Mouse (Mus musculus) central nervous system, embryonic 18 days (tissue): ENCODE results near the gene Gpr1. TPM values are rescaled to one million over a fixed set of nuclear protein-coding genes. Genes with fewer than 3 reads are reported as not detected.

Source experiments
- polyA plus RNA-seq: library from polyadenylated mRNA; depleted of rRNA; stranded (reverse); fragments of >200 nt; gene quantifications from 2 replicates; pipeline ENCODE4 v1.2.3, GENCODE M21; 2012; rRNA removed

Gene Gpr1
- polyA plus RNA-seq, result 0.70 and 0.89 TPM in 2 replicates

DNA sequence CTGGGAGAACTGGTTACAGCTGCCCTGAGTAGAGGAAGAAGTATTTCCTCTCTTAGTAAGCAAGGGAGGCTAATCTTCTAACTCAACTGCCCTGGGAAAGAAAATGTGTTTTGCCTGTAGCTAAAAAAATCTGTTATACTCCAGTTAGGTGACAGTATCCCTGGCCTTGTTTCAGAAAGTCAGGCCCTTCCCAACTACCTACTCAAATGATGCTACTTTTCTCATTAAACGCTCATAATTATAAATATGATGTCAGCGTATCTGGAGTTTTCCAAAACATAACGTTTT, at the start of gene Gpr1:
TSS of gene Gpr1 (minus strand) at position 273 of the 288 bp plus-strand sequence.

DNA sequence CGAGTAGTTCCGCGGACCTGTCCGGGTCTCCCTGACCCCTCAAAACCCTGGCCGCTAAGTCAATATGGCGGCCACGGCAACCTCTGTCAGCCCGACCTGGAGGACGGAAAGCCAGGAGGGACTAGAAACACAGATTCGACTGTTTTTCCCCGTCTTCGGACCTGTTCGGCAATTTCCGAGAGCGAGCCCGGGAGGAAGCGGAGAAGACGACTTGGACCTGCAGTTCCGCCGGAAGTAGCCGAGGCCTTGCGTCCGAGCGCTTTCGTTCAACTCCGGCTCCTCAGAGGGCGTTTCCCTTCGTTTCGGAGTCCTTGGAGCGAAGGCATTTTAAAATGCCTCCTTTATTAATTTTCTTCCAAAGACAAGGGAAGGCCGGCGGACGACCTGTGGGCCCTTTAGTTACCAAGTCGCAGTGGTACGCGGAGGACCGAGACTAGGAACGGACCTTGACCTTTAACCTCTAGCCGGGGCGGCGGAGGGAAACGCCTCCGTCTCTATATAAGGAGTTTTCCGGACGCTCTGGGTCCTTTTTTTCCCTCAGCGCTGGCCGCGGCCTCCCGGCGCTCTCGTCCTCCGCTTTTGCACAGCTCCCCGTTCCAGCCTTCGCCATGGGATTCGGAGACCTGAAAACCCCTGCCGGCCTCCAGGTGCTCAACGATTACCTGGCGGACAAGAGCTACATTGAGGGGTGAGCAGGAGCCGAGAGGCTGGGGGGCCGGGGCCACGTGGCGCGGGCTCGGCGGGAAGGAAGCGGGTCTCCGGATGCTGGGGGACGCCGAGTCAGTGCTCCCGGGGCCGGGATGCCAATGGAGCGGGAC, 37.5 kb downstream of the Gpr1 start, which contains the start of the genes Eef1b2 and Ndufs1:
TSS of gene Eef1b2 (plus strand) at position 222 of the 818 bp plus-strand sequence.
TSS of gene Ndufs1 (minus strand) at position 230 of the 818 bp plus-strand sequence.

Other genes with a start within 250 kb of the Gpr1 start
- 9.9 and 10.1 TPM in 2 replicates for gene Ino80d, start 99.9 kb downstream of the Gpr1 start, polyA plus RNA-seq
- 649 and 685 TPM in 2 replicates for gene Eef1b2, start 37.7 kb downstream of the Gpr1 start, polyA plus RNA-seq
- gene Ndufs1, start 37.7 kb downstream of the Gpr1 start, polyA plus RNA-seq, result 93.2 and 106 TPM in 2 replicates
- gene Zdbf2, start 58.7 kb upstream of the Gpr1 start, polyA plus RNA-seq, result 11.5 and 12.8 TPM in 2 replicates
- 38.4 and 39.4 TPM in 2 replicates for gene Adam23, start 231.3 kb upstream of the Gpr1 start, polyA plus RNA-seq